Mouse (Mus musculus): ENCODE measurements around the gene 1700086D15Rik. TPM values are rescaled to one million over a fixed set of nuclear protein-coding genes. Genes with fewer than 3 reads are reported as not detected.

1700086D15Rik gene
- polyA plus RNA-seq (2011; ENCODE audit: insufficient read depth, insufficient read length, low read depth, missing spikeins): 1.3 and 2.5 TPM in 2 replicates

DNA sequence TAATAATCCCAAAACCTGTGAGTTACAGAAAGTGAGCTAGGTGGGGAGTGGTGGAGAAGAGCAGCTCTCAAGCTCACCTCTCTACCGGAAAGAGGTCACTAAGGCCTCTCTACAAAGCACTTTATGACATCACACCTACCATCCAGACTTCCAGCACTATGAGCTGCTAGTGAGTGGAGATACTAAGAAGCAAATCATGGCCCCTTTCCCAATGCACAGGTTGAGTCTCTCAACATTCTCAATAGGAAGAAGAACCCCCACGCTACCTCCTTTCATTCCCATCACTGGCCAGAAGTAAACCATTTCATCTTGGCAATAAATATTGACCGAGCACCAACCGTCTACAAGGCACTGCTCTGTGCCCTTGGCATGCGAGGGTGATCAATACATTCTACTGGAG is at the start of gene 1700086D15Rik:
TSS of gene 1700086D15Rik (minus strand) at position 101 of the 400 bp plus-strand sequence.
- Histone ChIP-seq H3K36me3 (ENCODE audit: control insufficient read depth, insufficient read depth, low read length, poor library complexity, severe bottlenecking) (no peaks in the 10 kb centered on the region), H3K4me1 (ENCODE audit: control insufficient read depth, insufficient read depth, low read length) (no peaks in the 10 kb centered on the region), H3K9ac (ENCODE audit: low read depth, poor library complexity, severe bottlenecking) (no peak within 1 kb of the TSS), H3K27me3 (ENCODE audit: control insufficient read depth, insufficient read depth, low read length, poor library complexity, severe bottlenecking) (no peaks in the 10 kb centered on the region), H3K27ac (ENCODE audit: insufficient read depth, low read length) (no peak within 1 kb of the TSS), H3K9me3 (replicated peaks; ENCODE audit: control insufficient read depth, insufficient read depth, low read length, poor library complexity, severe bottlenecking) (no peaks in the 10 kb centered on the region), H3K4me3 (ENCODE audit: low read depth, low read length) (no peak within 1 kb of the TSS)
- TF ChIP-seq CTCF (IDR thresholded peaks at IDR 0.05; ENCODE audit: low read depth, low read length): no peak
- no peak for TF ChIP-seq EP300 (IDR thresholded peaks at IDR 0.05; ENCODE audit: insufficient read depth, low read depth, low read length)
- TF ChIP-seq POLR2A (IDR thresholded peaks at IDR 0.05; ENCODE audit: insufficient read depth, low read length): no peak

DNA sequence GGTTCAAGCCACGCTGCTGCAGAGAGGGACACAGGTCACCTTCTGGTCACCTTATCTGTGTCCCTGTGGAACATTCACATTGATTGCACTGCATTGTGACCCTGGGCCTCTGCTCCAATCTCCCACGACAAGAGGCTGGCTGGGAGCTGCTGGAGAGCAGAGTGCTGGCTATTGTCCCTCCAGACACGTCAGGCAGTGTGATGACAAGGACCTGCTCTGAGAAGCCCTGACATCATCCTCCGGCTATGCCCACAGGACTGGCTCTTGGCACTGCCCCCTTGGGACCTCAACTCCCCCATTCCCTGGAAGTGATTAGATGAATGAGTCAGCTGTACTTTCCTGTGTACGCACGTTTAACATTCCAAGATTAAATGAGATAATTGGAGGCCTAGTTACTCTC is 49.8 kb upstream of the 1700086D15Rik start:
- Histone ChIP-seq H3K4me1 (ENCODE audit: control insufficient read depth, insufficient read depth, low read length) (no peaks in the 10 kb centered on the region), H3K9ac (ENCODE audit: low read depth, poor library complexity, severe bottlenecking) (no peak overlapping the region), H3K27me3 (ENCODE audit: control insufficient read depth, insufficient read depth, low read length, poor library complexity, severe bottlenecking) (no peaks in the 10 kb centered on the region), H3K9me3 (replicated peaks; ENCODE audit: control insufficient read depth, insufficient read depth, low read length, poor library complexity, severe bottlenecking) (no peaks in the 10 kb centered on the region), H3K27ac (ENCODE audit: insufficient read depth, low read length) (no peak overlapping the region), H3K36me3 (ENCODE audit: control insufficient read depth, insufficient read depth, low read length, poor library complexity, severe bottlenecking) (no peaks in the 10 kb centered on the region), H3K4me3 (ENCODE audit: low read depth, low read length) (no peak overlapping the region)
- TF ChIP-seq CTCF (IDR thresholded peaks at IDR 0.05; ENCODE audit: low read depth, low read length) (no peak), POLR2A (IDR thresholded peaks at IDR 0.05; ENCODE audit: insufficient read depth, low read length) (no peak), EP300 (IDR thresholded peaks at IDR 0.05; ENCODE audit: insufficient read depth, low read depth, low read length) (no peak)

DNA sequence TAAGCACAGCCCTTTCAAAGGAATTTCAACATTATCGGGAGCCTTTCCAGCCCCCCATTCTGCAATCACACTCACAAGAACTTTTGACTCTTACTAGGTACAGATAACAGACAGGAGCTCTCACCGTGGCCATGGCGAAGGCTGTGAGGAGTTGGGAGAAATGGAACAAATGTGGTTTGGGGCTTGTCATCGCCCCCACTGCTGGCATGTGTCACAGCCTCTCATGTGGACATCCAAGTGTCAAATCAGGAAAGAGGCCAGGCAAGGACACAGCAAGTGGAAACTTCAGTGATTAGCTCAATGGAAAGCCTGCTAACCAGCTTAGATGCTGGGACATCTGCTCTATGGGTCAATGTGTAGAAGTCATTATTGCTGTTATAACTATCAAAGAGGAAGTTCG is 45.6 kb upstream of the 1700086D15Rik start:
- Histone ChIP-seq H3K4me3 (ENCODE audit: low read depth, low read length) (no peak overlapping the region), H3K27me3 (ENCODE audit: control insufficient read depth, insufficient read depth, low read length, poor library complexity, severe bottlenecking) (no peaks in the 10 kb centered on the region), H3K9me3 (replicated peaks; ENCODE audit: control insufficient read depth, insufficient read depth, low read length, poor library complexity, severe bottlenecking) (no peaks in the 10 kb centered on the region), H3K36me3 (ENCODE audit: control insufficient read depth, insufficient read depth, low read length, poor library complexity, severe bottlenecking) (no peaks in the 10 kb centered on the region), H3K4me1 (ENCODE audit: control insufficient read depth, insufficient read depth, low read length) (no peaks in the 10 kb centered on the region), H3K9ac (ENCODE audit: low read depth, poor library complexity, severe bottlenecking) (no peak overlapping the region), H3K27ac (ENCODE audit: insufficient read depth, low read length) (no peak overlapping the region)
- TF ChIP-seq EP300 (IDR thresholded peaks at IDR 0.05; ENCODE audit: insufficient read depth, low read depth, low read length) (no peak), POLR2A (IDR thresholded peaks at IDR 0.05; ENCODE audit: insufficient read depth, low read length) (no peak), CTCF (IDR thresholded peaks at IDR 0.05; ENCODE audit: low read depth, low read length) (no peak)

DNA sequence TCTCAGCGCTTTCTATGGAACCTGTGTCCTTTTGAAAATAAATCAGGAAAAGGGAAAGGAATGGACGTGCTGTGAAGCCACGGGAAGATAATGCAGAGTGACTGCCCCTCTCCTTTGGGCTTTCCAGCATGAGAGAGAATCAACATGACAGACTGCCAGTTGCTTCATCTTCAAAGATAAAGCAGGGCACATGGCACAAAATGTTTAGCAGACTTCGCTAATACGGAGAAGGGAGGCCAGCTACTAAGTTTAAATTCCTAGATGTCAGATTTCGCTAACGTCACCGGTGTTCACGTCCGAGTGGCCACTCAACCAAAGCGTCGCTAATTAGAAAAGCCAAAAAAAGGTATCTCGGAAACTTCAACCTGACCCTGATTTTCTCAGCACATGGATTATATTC is 45.0 kb upstream of the 1700086D15Rik start:
- Histone ChIP-seq H3K4me3 (ENCODE audit: low read depth, low read length) (no peak overlapping the region), H3K27me3 (ENCODE audit: control insufficient read depth, insufficient read depth, low read length, poor library complexity, severe bottlenecking) (no peaks in the 10 kb centered on the region), H3K27ac (ENCODE audit: insufficient read depth, low read length) (no peak overlapping the region), H3K9ac (ENCODE audit: low read depth, poor library complexity, severe bottlenecking) (no peak overlapping the region), H3K36me3 (ENCODE audit: control insufficient read depth, insufficient read depth, low read length, poor library complexity, severe bottlenecking) (no peaks in the 10 kb centered on the region), H3K4me1 (ENCODE audit: control insufficient read depth, insufficient read depth, low read length) (no peaks in the 10 kb centered on the region), H3K9me3 (replicated peaks; ENCODE audit: control insufficient read depth, insufficient read depth, low read length, poor library complexity, severe bottlenecking) (no peaks in the 10 kb centered on the region)
- no peak for TF ChIP-seq EP300 (IDR thresholded peaks at IDR 0.05; ENCODE audit: insufficient read depth, low read depth, low read length)
- no peak for TF ChIP-seq POLR2A (IDR thresholded peaks at IDR 0.05; ENCODE audit: insufficient read depth, low read length)
- no peak for TF ChIP-seq CTCF (IDR thresholded peaks at IDR 0.05; ENCODE audit: low read depth, low read length)

DNA sequence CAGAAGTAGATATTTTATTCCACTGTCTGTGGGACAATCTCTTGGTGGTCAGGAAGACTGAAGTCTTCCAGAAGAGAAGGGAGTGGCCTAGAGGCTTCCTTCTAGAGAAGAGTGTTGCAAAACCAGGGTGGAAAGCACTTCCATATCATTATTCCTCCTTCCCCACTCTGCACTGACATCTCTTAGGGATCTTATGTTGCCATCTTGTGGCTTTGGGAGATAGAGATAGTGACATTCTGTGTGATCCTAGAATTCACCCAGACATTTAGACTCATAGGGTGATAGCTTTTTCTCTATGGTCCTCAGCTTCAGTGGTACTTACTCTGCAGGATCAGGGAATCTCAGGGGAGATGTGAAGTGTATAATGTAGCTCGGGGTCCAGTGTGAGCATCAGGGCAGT is 43.3 kb upstream of the 1700086D15Rik start:
- H3K9ac ChIP-seq (ENCODE audit: low read depth, poor library complexity, severe bottlenecking): no peak overlapping the region
- no peaks in the 10 kb centered on the region for H3K36me3 ChIP-seq (ENCODE audit: control insufficient read depth, insufficient read depth, low read length, poor library complexity, severe bottlenecking)
- H3K4me1 ChIP-seq (ENCODE audit: control insufficient read depth, insufficient read depth, low read length): no peaks in the 10 kb centered on the region
- H3K9me3 ChIP-seq (replicated peaks; ENCODE audit: control insufficient read depth, insufficient read depth, low read length, poor library complexity, severe bottlenecking): no peaks in the 10 kb centered on the region
- no peak overlapping the region for H3K27ac ChIP-seq (ENCODE audit: insufficient read depth, low read length)
- H3K27me3 ChIP-seq (ENCODE audit: control insufficient read depth, insufficient read depth, low read length, poor library complexity, severe bottlenecking): no peaks in the 10 kb centered on the region
- no peak overlapping the region for H3K4me3 ChIP-seq (ENCODE audit: low read depth, low read length)
- TF ChIP-seq POLR2A (IDR thresholded peaks at IDR 0.05; ENCODE audit: insufficient read depth, low read length) (no peak), CTCF (IDR thresholded peaks at IDR 0.05; ENCODE audit: low read depth, low read length) (no peak), EP300 (IDR thresholded peaks at IDR 0.05; ENCODE audit: insufficient read depth, low read depth, low read length) (no peak)

DNA sequence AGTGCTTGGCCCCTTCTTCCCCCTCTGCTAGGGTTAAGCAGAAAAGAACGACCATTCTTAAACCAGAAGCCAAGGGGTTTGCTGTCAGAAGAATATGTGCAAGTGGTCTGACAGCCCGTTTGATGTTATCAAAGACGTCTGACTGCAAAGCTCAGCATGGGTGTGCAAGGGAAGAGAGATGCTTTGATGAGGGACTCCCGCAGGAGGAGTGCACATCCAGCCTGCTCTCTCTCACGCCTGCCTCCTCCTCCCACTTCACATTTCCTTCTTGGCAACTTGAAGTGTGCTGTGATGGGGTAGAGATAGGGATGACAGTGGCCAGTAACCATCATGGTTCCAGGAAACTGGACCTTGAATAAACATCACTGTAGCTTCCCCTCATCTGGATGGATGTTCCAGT is 42.5 kb upstream of the 1700086D15Rik start:
- Histone ChIP-seq H3K9me3 (replicated peaks; ENCODE audit: control insufficient read depth, insufficient read depth, low read length, poor library complexity, severe bottlenecking) (no peaks in the 10 kb centered on the region), H3K27me3 (ENCODE audit: control insufficient read depth, insufficient read depth, low read length, poor library complexity, severe bottlenecking) (no peaks in the 10 kb centered on the region), H3K4me3 (ENCODE audit: low read depth, low read length) (no peak overlapping the region), H3K27ac (ENCODE audit: insufficient read depth, low read length) (no peak overlapping the region), H3K36me3 (ENCODE audit: control insufficient read depth, insufficient read depth, low read length, poor library complexity, severe bottlenecking) (no peaks in the 10 kb centered on the region), H3K9ac (ENCODE audit: low read depth, poor library complexity, severe bottlenecking) (no peak overlapping the region), H3K4me1 (ENCODE audit: control insufficient read depth, insufficient read depth, low read length) (no peaks in the 10 kb centered on the region)
- TF ChIP-seq POLR2A (IDR thresholded peaks at IDR 0.05; ENCODE audit: insufficient read depth, low read length) (no peak), CTCF (IDR thresholded peaks at IDR 0.05; ENCODE audit: low read depth, low read length) (no peak), EP300 (IDR thresholded peaks at IDR 0.05; ENCODE audit: insufficient read depth, low read depth, low read length) (no peak)
